Mouse (Mus musculus) G1E-ER4 (cell line): Measurements from ENCODE around the gene Ccin. TPM values are rescaled to one million over a fixed set of nuclear protein-coding genes. Genes with fewer than 3 reads are reported as not detected.

Experiments used
- GATA1 ChIP-seq: IDR thresholded peaks from one replicate; pipeline ENCODE4 v1.8.0; 2012; ENCODE audit warnings: low read length, inconsistent platforms
- polyA plus RNA-seq: library from polyadenylated mRNA; stranded (reverse); fragments of >175 nt; gene quantifications from 2 replicates; pipeline ENCODE4 v1.2.3, GENCODE M21; 2012

Gene Ccin
- polyA plus RNA-seq, 1 experiment, result not detected

DNA sequence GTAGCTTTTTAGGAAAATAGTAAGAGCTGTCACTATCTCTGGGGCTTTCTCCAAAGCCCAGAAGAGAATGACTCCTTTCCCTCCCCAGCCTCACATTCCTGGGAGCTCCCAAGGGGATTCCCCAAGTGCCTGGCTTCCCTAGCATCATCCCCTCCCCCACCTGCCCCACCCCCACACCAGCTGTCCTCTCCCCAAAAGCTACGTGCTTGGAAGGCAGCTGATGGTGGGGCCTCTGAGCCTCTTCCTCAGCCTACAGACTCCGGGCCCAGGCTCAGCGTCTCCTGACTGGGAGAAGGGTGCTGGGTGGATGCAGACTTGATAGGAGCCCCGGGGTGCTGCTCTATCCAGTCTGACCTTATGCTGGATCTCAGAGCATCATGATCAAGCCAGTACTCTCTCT, 13.9 kb upstream of the Ccin start:
- no peak for TF ChIP-seq GATA1

- TF ChIP-seq GATA1, result no peak
Measured at GRCm38 (mm10) chr4:43970393-43971330, 12.6 kb upstream of the Ccin start.

GRCm38 (mm10) chr4:43971541-43972136, 11.6 kb upstream of the Ccin start:
- no peak for TF ChIP-seq GATA1

DNA sequence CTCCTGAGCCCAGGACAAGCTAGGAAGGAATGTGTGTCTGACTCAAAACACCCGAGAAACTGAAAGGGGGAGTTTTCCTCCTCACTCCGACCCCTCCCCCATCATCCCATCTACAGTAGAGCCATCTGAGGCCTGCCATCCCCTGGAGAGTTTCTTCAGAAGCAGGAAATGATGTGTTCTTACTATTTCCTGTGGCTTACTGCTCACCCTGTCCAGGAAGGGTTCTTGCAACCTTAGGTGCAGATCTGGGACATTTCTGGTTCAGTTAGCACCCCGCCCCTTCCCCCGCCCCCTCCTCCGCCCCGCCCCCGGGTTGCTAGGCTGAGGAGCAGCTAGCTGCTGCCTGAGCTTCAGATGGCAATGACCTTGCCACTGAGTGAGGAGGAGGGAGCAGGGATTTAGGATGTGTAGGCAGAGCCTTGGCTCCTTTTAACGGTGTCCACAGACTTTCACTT, 11.1 kb upstream of the Ccin start:
- TF ChIP-seq GATA1, result no peak

GRCm38 (mm10) chr4:43973526-43973981, 9.7 kb upstream of the Ccin start:
- no peak for TF ChIP-seq GATA1

DNA sequence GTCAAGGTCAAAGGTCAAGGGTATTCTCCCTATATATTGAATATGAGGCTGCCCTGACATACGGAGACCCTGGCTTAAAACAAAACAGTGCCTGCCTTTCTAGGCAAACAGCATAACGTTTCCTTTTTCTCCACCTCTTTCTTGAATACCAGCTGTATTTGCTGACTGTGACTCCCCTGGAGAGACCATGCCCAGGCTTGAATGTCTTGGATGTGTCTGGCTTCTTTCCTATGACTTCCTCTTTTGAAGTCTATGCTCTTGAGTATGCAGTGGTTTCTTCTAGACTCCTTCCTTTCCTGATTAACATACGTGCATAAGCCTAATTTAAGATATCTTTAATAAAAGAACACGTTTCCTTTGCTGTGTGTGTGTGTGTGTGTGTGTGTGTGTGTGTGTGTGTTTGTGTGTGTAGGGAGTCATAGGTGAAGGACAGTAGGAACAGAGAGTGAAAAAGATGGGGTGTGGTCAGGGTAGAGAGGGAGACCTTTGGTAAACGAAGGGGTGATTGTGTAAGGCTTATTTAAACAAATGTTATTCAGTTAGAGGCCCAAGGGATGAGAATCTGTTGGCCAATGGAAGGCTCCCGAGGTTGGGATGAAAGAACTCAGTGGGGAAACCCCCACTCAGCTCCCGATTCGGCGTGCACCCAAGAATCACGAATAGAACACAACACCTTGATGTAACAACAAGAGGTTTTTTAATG, 8.2 kb upstream of the Ccin start:
- TF ChIP-seq GATA1, result no peak

DNA sequence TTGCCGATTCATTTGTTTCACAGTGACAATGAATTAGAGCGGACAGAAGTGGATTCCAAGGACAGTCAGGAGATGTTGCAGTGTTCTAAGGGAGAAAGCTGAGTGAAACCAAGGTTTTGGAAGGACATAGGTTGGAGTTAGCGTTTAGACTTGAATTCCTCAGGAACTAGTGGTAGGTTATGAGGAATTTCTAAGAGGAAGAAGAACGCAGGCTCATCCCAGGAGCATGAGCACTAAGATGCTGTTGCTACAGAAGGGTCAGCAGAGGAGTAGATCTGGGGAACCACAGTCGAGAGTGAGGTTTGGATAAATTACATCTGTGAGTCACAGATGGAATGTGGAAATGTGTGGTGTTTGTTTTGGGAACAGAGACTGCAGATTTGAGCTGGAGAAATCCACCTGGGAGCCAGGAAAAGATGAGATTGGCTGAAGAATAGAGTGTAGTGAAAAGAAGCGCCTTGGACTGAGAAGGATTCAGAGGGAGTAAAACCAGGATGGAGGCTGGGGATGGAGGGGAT, 7.0 kb upstream of the Ccin start:
- TF ChIP-seq GATA1, result no peak

DNA sequence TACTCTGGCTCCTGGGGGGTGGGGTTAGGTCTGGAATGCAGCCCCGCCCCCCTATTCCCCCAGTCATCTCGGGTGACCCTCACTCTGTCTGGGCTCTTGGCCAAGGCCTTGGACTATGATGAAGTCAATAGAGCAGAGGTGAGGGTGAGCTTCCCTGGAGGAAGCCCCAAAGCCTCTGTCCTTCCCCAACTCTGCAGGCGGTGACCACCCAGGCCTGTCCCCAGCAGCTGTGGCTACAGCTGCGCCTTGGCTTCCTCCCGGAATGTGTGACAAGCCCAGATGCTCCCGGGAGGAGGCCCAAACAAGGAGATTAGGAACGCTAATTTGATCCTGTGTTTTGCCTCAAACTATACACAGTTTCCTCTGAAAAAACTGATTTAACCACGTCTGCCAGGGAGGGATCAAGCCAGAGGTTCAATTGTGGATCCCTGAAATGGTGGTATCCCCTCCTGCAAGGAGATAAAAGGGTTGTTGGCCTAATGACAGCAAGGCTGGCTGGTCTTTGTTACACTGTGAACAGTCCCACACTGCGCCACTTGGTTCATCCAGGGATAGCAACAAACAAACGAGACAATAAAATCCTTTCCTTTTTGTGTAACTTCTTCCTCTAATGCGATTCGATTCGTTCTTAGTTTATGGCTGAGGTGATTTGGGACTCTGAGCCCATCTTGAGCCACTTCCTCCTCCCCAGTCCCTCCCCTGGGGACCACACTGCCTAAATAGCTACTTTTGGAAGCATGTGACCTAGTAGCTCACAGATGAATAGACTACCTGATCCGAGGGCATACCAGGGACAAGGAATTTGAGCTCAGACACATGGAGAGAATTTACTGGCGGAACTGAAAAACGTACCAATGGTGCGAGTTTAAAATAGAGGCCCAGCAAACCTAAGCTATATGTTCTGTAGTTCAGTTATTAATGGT, 4.5 kb upstream of the Ccin start:
- no peak for TF ChIP-seq GATA1

GRCm38 (mm10) chr4:43979746-43980145, 3.5 kb upstream of the Ccin start:
- TF ChIP-seq GATA1, result no peak

- no peak for TF ChIP-seq GATA1
Measured at GRCm38 (mm10) chr4:43980236-43980635, 3.0 kb upstream of the Ccin start.

DNA sequence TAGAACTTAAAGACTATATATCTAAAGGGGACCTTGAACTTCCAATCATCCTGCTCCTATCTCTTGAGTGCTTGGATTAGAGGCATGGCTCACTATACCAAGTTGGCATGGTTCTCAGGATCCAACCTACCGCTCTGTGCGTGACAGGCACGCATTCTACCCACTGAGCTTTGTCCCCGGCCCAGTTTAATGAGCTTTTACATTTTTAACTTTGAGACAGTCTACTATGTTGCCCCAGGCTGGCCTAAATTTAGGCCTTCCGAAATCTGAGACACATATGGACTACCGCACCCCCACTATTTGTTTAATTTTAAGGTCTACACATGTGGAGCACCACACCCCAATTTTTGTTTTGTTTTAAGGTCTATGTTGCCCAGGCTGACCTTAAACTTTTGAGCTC, 2.4 kb upstream of the Ccin start:
- TF ChIP-seq GATA1, result no peak

GRCm38 (mm10) chr4:43981251-43981650, 2.0 kb upstream of the Ccin start:
- no peak for TF ChIP-seq GATA1

- TF ChIP-seq GATA1, result no peak
Measured at GRCm38 (mm10) chr4:43982053-43982732, 1.1 kb upstream of the Ccin start.

DNA sequence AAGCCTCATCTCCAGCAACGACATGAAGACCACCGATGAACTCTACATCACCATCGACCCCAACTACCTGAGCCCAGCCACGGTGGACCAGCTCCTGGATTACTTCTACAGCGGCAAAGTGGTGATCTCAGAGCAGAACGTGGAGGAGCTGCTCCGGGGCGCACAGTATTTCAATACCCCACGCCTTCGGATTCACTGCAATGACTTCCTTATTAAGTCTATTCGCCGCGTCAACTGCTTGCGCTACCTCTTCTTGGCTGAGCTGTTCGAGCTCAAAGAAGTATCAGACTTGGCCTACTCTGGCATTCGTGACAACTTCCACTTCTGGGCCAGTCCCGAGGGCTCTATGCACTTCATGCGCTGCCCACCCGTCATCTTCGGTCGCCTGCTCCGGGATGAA, 473 bp downstream of the Ccin start:
- TF ChIP-seq GATA1, result no peak
